Mouse (Mus musculus): ENCODE measurements around the gene Atp4b. TPM values are rescaled to one million over a fixed set of nuclear protein-coding genes. Genes with fewer than 3 reads are reported as not detected.
A peak's percentile ranks its signal among the peaks of the same experiment; 100 is the strongest.

Gene Atp4b
- polyA plus RNA-seq, 1 experiment from 2014 or later, result not detected

- ATAC-seq (ENCODE audit: insufficient read depth), result no peak
- H3K4me2 ChIP-seq, result no peak overlapping the region
- no peak overlapping the region for H3K4me3 ChIP-seq (ENCODE audit: low read depth, low read length)
- no peak overlapping the region for H3K27ac ChIP-seq (ENCODE audit: low read depth)
- peak; percentile 84 for TF ChIP-seq CTCF (IDR thresholded peaks at IDR 0.05; ENCODE audit: low read depth)
- H3K36me3 ChIP-seq (ENCODE audit: insufficient read depth), result no peaks in the 10 kb centered on the region
- H3K9ac ChIP-seq, result no peak overlapping the region
- H3K4me1 ChIP-seq (ENCODE audit: insufficient read depth), result no peaks in the 10 kb centered on the region
- DNase-seq, result peak; percentile 85
- H3K9me3 ChIP-seq (ENCODE audit: low read depth, low read length), result no peaks in the 10 kb centered on the region
- 24% methylated on average over 6 of the region's 6 CpGs for WGBS
- no peaks in the 10 kb centered on the region for H3K27me3 ChIP-seq (ENCODE audit: insufficient read depth, low read length)
Measured at GRCm38 (mm10) chr8:13411597-13411996, 15.0 kb upstream of the Atp4b start.

DNA sequence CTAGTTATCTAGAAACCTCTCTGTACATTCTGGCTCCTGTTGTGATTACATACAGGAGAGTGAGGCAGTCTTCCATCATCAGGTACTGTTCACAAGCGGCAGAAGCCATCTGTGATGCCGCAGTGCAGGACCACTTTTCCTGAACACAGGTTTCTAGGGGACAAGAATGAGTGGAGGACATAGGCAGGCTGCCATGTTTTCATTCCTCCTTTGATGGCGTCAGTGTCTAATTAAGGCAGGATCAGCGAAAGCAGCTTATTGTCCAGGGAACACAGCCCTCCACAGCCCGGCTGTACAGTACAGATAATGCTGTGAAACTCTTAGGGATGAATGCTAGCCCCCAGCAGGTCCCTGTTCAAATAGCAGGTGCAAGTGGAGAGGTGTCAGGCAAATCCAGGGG, 9.4 kb upstream of the Atp4b start:
- ATAC-seq (ENCODE audit: insufficient read depth), result no peak

DNA sequence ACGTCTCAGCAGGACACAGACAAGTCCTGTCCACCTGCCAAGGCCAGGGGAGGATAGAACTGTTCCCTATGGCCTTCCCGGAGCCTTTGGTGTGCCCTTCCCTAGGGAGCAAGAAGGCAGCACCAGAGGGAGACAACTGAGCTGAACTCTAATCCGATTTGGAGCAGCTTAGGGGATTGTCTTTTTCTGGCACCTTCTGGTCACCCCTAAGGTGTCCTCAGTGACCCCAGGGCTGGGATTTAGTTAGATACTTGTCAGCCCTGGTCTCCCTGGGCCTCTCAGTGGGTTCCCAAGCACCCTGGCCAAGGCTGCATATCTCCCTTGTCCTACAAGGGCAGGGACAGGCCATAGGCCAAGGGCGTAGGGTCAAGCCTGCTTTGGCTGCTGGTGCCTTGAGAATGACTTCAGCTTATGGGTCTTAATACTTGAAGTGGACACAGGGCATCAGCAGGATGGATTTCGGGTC, 8.1 kb upstream of the Atp4b start, which contains the start of gene Grk1:
Gene Grk1 (plus strand): TSS at position 416 of the 466 bp plus-strand sequence.
- Histone ChIP-seq H3K4me3 (ENCODE audit: low read depth, low read length) (no peak within 1 kb of the TSS), H3K27ac (ENCODE audit: low read depth) (no peak within 1 kb of the TSS), H3K9ac (no peak within 1 kb of the TSS), H3K36me3 (ENCODE audit: insufficient read depth) (no peaks in the 10 kb centered on the region), H3K4me2 (no peak within 1 kb of the TSS), H3K27me3 (ENCODE audit: insufficient read depth, low read length) (no peaks in the 10 kb centered on the region), H3K9me3 (ENCODE audit: low read depth, low read length) (no peaks in the 10 kb centered on the region), H3K4me1 (ENCODE audit: insufficient read depth) (no peaks in the 10 kb centered on the region)
- WGBS, result 80% methylated on average over 5 of the region's 5 CpGs
- no peak for ATAC-seq (ENCODE audit: insufficient read depth)
- TF ChIP-seq CTCF (IDR thresholded peaks at IDR 0.05; ENCODE audit: low read depth), result no peak
- DNase-seq, result no peak

More for the DNA sequence above, 9.4 kb upstream of the Atp4b start:
- Histone ChIP-seq H3K4me1 (ENCODE audit: insufficient read depth) (no peaks in the 10 kb centered on the region), H3K9ac (no peak overlapping the region), H3K4me3 (ENCODE audit: low read depth, low read length) (no peak overlapping the region), H3K27me3 (ENCODE audit: insufficient read depth, low read length) (no peaks in the 10 kb centered on the region), H3K27ac (ENCODE audit: low read depth) (no peak overlapping the region), H3K36me3 (ENCODE audit: insufficient read depth) (no peaks in the 10 kb centered on the region), H3K9me3 (ENCODE audit: low read depth, low read length) (no peaks in the 10 kb centered on the region), H3K4me2 (no peak overlapping the region)
- no peak for DNase-seq
- no peak for TF ChIP-seq CTCF (IDR thresholded peaks at IDR 0.05; ENCODE audit: low read depth)
- 77% methylated on average over 5 of the region's 5 CpGs for WGBS

DNA sequence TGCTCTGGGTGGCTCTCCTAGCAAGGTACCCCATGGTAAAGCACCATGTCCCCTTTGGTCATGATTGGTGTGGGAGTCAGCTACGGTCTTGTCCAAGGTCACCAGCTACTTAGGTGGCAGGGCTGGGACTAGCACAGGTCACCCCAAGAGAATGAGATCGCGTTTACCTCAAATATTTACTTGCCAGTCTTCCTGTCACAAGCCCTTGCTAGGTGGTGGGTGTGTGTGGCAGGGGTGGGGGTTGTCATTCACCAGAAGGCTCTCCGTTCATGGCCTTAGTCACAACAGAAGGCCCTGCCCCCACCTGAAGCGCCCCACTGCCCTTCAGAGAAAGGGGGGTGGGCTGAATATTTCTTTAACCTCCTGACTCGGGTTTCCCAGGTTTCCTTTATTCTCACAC, 6.9 kb upstream of the Atp4b start:
- no peaks in the 10 kb centered on the region for H3K9me3 ChIP-seq (ENCODE audit: low read depth, low read length)
- DNase-seq, result no peak
- no peak overlapping the region for H3K9ac ChIP-seq
- H3K4me2 ChIP-seq, result no peak overlapping the region
- no peaks in the 10 kb centered on the region for H3K36me3 ChIP-seq (ENCODE audit: insufficient read depth)
- no peaks in the 10 kb centered on the region for H3K4me1 ChIP-seq (ENCODE audit: insufficient read depth)
- ATAC-seq (ENCODE audit: insufficient read depth), result no peak
- 44% methylated on average over 5 of the region's 6 CpGs for WGBS
- no peak for TF ChIP-seq CTCF (IDR thresholded peaks at IDR 0.05; ENCODE audit: low read depth)
- no peak overlapping the region for H3K27ac ChIP-seq (ENCODE audit: low read depth)
- no peak overlapping the region for H3K4me3 ChIP-seq (ENCODE audit: low read depth, low read length)
- H3K27me3 ChIP-seq (ENCODE audit: insufficient read depth, low read length), result no peaks in the 10 kb centered on the region

DNA sequence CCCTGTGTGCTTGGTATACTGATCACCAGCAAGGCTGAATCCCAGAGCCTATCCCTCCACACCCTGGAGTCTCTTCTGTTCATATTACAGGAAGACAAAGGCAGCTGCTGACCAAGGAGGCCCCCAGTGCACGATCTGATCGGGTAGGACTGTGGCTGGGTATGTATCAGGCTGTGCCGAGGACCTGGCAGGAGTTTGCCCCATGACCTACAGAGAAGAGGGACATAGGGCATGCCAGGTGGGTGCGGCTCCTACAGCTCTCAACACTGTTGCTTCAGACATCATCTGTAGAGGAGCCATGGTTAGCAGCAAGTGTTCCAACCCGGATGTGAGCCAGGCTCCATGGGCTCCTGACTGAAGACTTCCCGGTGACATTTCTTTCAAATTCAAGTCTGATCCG, 2.8 kb downstream of the Atp4b start:
- Histone ChIP-seq H3K4me2 (no peak overlapping the region), H3K9me3 (ENCODE audit: low read depth, low read length) (no peaks in the 10 kb centered on the region), H3K27me3 (ENCODE audit: insufficient read depth, low read length) (no peaks in the 10 kb centered on the region), H3K27ac (ENCODE audit: low read depth) (no peak overlapping the region), H3K4me3 (ENCODE audit: low read depth, low read length) (no peak overlapping the region), H3K9ac (no peak overlapping the region), H3K4me1 (ENCODE audit: insufficient read depth) (no peaks in the 10 kb centered on the region), H3K36me3 (ENCODE audit: insufficient read depth) (no peaks in the 10 kb centered on the region)
- 87% methylated on average over 7 of the region's 7 CpGs for WGBS
- TF ChIP-seq CTCF (IDR thresholded peaks at IDR 0.05; ENCODE audit: low read depth), result no peak
- ATAC-seq (ENCODE audit: insufficient read depth) (no peak), DNase-seq (no peak)

GRCm38 (mm10) chr8:13388744-13389143, 7.9 kb downstream of the Atp4b start:
- no peak overlapping the region for H3K4me2 ChIP-seq
- ATAC-seq (ENCODE audit: insufficient read depth) (no peak), DNase-seq (no peak)
- 73% methylated on average over 2 of the region's 2 CpGs for WGBS
- H3K9me3 ChIP-seq (ENCODE audit: low read depth, low read length), result no peaks in the 10 kb centered on the region
- no peak overlapping the region for H3K9ac ChIP-seq
- H3K27ac ChIP-seq (ENCODE audit: low read depth), result no peak overlapping the region
- H3K4me1 ChIP-seq (ENCODE audit: insufficient read depth), result no peaks in the 10 kb centered on the region
- TF ChIP-seq CTCF (IDR thresholded peaks at IDR 0.05; ENCODE audit: low read depth), result no peak
- no peak overlapping the region for H3K4me3 ChIP-seq (ENCODE audit: low read depth, low read length)
- no peaks in the 10 kb centered on the region for H3K27me3 ChIP-seq (ENCODE audit: insufficient read depth, low read length)
- no peaks in the 10 kb centered on the region for H3K36me3 ChIP-seq (ENCODE audit: insufficient read depth)

DNA sequence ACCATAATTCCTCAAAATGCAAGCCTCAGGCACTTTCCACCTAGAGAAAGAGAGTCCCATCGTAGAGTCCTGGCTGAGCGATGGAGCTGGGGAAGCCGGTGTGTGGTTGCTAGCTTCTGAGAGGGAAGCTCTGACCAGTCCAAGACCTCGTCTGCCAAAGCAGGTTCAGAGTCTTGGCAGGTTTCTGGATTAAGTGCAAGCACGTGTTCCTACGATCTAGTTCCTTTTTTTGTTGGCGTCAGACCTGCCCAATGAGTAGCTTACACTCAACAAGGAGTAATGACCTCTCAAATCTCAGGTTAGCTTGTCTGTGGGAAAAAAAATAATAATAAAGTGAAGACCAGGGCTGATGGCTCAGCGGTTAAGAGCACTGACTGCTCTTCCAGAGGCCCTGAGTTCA, 8.9 kb downstream of the Atp4b start:
- no peak overlapping the region for H3K4me3 ChIP-seq (ENCODE audit: low read depth, low read length)
- no peaks in the 10 kb centered on the region for H3K36me3 ChIP-seq (ENCODE audit: insufficient read depth)
- no peak overlapping the region for H3K9ac ChIP-seq
- no peak for TF ChIP-seq CTCF (IDR thresholded peaks at IDR 0.05; ENCODE audit: low read depth)
- WGBS, result 77% methylated on average over 8 of the region's 8 CpGs
- H3K4me1 ChIP-seq (ENCODE audit: insufficient read depth), result no peaks in the 10 kb centered on the region
- H3K4me2 ChIP-seq, result no peak overlapping the region
- H3K27ac ChIP-seq (ENCODE audit: low read depth), result no peak overlapping the region
- ATAC-seq (ENCODE audit: insufficient read depth) (no peak), DNase-seq (no peak)
- no peaks in the 10 kb centered on the region for H3K27me3 ChIP-seq (ENCODE audit: insufficient read depth, low read length)
- H3K9me3 ChIP-seq (ENCODE audit: low read depth, low read length), result no peaks in the 10 kb centered on the region

- Histone ChIP-seq H3K36me3 (ENCODE audit: insufficient read depth) (no peaks in the 10 kb centered on the region), H3K9ac (no peak overlapping the region), H3K27ac (ENCODE audit: low read depth) (no peak overlapping the region), H3K4me2 (no peak overlapping the region), H3K4me1 (ENCODE audit: insufficient read depth) (no peaks in the 10 kb centered on the region), H3K9me3 (ENCODE audit: low read depth, low read length) (no peaks in the 10 kb centered on the region), H3K4me3 (ENCODE audit: low read depth, low read length) (no peak overlapping the region), H3K27me3 (ENCODE audit: insufficient read depth, low read length) (no peaks in the 10 kb centered on the region)
- DNase-seq (no peak), ATAC-seq (ENCODE audit: insufficient read depth) (no peak)
- TF ChIP-seq CTCF (IDR thresholded peaks at IDR 0.05; ENCODE audit: low read depth), result no peak
- 71% methylated on average over 13 of the region's 13 CpGs for WGBS
Measured at GRCm38 (mm10) chr8:13386366-13386765, 10.3 kb downstream of the Atp4b start.

Data from lung, embryonic 14.5 days (tissue).